Mouse (Mus musculus) thymus, postnatal 14 days (tissue): Measurements from ENCODE around the gene Tmub2.
A peak's percentile ranks its signal among the peaks of the same experiment; 100 is the strongest.

ENCODE experiments used
- DNase-seq: peaks from one replicate; pipeline ENCODE4 v3.0.0; 2021

Tmub2 gene

GRCm38 (mm10) chr11:102284501-102285094 is at the start of gene Tmub2:
Gene Tmub2 (plus strand): TSS chr11:102284931.
- DNase-seq: peak; percentile 96

- no peak for DNase-seq
These were observed 48.7 kb upstream of the Tmub2 start for GRCm38 (mm10) chr11:102236022-102236421.

DNA sequence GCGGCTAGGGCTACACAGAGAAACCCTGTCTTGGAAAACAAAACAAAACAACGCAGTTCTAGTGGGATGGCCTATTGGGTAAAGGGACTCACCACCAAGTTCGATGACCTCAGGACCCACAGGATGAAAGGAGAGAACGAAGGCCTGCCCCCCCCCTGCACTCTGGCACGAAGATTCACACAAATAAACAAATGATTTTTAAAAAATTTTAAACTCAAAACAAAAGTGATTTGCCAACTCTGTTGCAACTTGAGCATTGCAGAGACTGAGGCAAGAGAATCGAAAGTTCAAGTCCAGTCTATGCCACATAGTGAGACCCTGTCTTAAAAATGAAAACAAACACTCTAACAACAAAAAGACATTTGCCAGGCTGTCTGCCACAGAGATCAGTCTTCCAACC is 44.1 kb upstream of the Tmub2 start:
- no peak for DNase-seq

- DNase-seq: no peak
These were observed 43.5 kb upstream of the Tmub2 start for GRCm38 (mm10) chr11:102241246-102241645.

DNA sequence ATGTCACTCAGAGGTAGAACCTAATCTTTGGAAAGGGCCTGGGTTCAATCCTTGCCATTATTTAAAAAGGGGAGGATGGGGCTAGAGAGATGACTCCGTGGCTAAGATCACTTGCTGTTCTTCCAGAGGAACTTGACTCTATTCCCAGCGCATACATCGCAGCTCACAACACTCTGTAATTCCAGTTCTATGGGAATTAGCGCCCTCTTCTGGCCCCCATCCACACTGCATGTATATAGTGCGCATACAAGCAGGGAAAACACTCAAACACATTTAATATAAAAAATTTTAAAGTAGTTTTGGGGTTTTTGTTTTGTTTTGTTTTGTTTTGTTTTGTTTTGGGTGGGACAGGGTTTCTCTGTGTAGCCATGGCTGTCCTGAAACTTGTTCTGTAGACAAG is 42.9 kb upstream of the Tmub2 start:
- DNase-seq: no peak

GRCm38 (mm10) chr11:102244926-102245449 is 39.7 kb upstream of the Tmub2 start:
- peak; percentile 31 for DNase-seq

DNA sequence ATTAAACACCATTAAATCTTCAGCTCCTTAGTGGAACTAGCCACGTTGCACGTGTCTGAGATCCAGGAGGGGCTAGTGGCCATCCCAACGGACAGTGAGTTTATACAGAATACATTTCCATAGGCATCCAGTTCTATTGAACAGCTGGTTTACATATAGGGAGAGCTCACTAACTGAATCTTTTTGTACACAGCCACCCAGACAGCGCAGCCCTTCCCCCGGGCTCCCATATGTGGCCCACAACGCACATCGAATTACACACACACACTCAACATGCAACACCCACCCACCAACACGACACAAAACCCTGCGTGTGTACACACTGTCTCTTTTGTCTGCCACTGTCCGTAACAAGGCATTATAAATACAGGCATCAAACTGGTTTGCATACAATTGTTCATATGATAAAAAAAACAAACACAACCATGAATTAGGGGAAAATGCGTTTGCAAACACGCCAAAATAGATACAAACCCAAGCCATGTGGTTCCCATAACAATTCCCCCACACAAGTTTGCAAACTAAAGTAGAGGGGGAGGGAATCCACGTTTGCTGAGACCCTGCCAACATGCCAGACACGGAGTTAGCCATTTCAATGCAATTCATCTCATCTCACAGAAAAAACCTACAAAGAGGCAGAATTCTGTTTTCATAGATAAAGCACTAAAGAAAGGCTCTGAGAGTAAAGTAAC is 39.0 kb upstream of the Tmub2 start:
- no peak for DNase-seq

GRCm38 (mm10) chr11:102246273-102246635 is 38.5 kb upstream of the Tmub2 start:
- no peak for DNase-seq

- no peak for DNase-seq
These were observed 37.9 kb upstream of the Tmub2 start for GRCm38 (mm10) chr11:102246871-102247270.

GRCm38 (mm10) chr11:102248630-102249230 is 36.0 kb upstream of the Tmub2 start, which contains the start of gene BC030867:
Gene BC030867 (plus strand): TSS chr11:102248882.
- peak; percentile 94 for DNase-seq

DNA sequence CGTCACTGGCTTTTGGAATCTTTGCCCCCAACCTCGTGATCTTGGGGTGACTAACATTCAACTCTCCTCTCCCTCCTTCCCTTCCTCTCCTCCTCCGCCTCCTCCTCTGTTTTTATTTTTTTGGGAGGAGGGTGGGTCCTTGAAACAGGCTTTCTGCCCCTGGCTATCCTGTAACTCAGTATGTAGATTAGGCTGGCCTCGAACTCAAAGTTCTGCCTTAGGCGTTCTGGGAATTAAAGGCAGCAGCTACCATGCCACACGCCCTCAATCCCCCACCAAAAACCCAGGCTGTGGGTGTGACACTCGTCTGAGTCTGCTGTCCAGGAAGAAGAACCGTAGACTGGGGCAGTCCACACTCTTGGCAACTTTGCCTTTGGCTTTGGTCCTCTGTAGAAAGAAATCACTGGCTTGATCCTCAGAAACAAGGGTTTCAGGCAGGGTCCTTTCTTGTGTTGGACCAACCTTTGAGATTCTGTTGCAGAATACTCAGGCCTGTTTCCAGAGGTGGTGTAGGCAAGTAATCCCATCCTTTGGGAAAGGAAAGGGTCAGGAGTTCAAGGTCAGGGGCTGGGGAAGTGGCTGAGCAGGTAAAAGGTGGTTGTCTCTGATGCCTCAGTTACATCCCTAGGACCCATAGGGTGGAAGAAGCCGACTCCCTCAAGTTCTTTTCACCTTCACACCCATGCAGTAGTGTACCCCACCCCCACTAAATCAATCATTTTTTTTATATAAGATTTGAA is 35.2 kb upstream of the Tmub2 start:
- DNase-seq: no peak

GRCm38 (mm10) chr11:102257514-102257913 is 27.2 kb upstream of the Tmub2 start:
- DNase-seq: peak; percentile 27

- no peak for DNase-seq
These were observed 26.6 kb upstream of the Tmub2 start for GRCm38 (mm10) chr11:102258095-102258494.

- DNase-seq: peak; percentile 7
These were observed 26.2 kb upstream of the Tmub2 start for GRCm38 (mm10) chr11:102258521-102258920.

GRCm38 (mm10) chr11:102263211-102263610 is 21.5 kb upstream of the Tmub2 start:
- no peak for DNase-seq

DNA sequence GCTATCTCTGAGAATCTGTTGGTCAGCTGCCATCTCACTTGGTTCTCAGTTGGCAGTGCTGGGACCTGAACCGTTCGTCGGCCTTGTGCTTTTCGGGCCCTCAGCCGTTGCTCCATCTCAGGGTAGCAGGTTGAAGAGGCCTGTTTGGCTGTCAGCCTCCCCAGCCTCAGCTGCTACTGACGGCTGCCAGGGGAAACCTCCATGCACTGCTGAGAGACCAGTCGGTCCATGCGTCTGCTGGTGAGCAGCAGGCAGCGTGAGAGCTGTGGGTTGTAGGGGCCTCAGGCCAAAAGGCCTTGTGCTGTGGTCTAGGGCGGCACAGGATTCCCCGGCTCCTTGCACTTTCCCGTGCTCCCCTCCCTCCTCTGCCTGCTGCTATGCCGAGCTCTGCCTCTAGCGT is 18.9 kb upstream of the Tmub2 start:
- no peak for DNase-seq

GRCm38 (mm10) chr11:102266631-102267355 is 17.9 kb upstream of the Tmub2 start:
- DNase-seq: no peak

DNA sequence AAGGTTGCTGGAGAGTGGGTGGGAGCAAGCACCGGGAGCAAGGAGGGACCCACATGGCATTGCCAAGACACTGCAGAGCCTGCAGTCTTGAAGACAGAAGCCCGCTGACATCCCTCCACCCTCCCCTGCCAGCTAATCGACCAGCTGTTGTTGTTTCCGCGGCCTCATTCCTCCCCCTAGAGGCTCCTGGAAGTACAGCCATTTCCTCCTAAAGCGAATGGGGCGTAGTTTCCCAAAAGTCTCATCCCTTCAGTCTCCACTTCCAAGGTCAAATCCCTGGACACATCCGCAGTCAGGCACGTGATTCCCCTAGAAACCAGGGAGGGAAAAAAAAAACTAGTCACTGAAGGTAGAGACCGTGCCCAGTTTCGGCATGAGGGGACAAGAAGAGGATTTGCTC is 17.3 kb upstream of the Tmub2 start:
- DNase-seq: peak; percentile 71

GRCm38 (mm10) chr11:102268520-102269244 is 16.0 kb upstream of the Tmub2 start, which contains the start of gene Asb16:
Gene Asb16 (plus strand): TSS chr11:102268743.
- DNase-seq: no peak

- DNase-seq: no peak
These were observed 8.3 kb upstream of the Tmub2 start for GRCm38 (mm10) chr11:102276411-102276915.

GRCm38 (mm10) chr11:102277754-102278153 is 7.0 kb upstream of the Tmub2 start:
- DNase-seq: no peak

GRCm38 (mm10) chr11:102279595-102279994 is 5.1 kb upstream of the Tmub2 start:
- no peak for DNase-seq
